Mouse (Mus musculus) thymus, postnatal 0 days (tissue): ENCODE results near the gene Oser1. TPM values are rescaled to one million over a fixed set of nuclear protein-coding genes. Genes with fewer than 3 reads are reported as not detected.

ENCODE experiments used
- DNase-seq: peaks from one replicate; pipeline ENCODE4 v3.0.0-alpha.2; 2015; ENCODE audit warnings: low spot score
- polyA plus RNA-seq: library from polyadenylated mRNA; unstranded; fragments of >200 nt; fragmentation: Nextera tagmentation; extraction: Ambion mirVana; gene quantifications from 2 replicates; pipeline ENCODE4 v1.2.1, GENCODE M21; 2015

The Oser1 gene
- polyA plus RNA-seq, 1 experiment from 2014 or later = 86.6 TPM

DNA sequence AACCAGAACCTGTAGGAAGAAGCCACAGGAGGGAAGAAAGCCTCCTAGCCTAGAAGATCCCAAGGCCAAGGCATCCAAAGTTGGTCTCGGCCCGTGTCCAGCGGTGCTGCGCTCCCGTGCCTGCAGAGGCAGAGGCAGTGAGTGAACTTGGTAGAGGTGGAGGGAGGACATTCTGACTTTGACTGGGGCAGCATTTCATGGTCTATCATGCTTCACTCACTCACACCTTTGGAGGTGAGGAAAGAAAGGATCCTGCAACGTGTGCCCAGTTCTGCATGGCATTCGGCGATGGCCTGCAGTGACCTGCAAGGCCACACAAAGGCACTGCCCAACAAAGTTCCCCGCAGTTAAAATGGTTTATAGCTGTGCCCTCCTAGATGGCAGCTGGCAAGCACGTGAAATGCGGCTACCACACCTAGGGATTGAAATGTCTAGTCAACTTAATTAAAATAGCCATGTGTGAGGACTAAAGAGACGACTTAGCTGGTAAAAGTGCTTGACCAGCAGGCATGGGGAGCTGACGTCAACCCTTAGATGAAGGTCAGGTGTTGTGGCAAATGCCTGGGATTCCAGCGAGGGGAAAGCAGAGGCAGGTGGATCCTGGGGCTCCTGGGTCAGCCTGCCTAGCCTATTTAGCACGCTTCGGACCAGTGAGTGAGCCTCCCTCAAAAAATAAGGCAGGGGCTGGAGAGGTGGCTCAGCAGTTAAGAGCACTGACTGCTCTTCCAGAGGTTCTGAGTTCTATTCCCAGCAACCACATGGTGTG lies 63.5 kb downstream of the Oser1 start:
- no peak for DNase-seq

- DNase-seq = no peak
These were observed 65.2 kb downstream of the Oser1 start for GRCm38 (mm10) chr2:163359253-163359652.

DNA sequence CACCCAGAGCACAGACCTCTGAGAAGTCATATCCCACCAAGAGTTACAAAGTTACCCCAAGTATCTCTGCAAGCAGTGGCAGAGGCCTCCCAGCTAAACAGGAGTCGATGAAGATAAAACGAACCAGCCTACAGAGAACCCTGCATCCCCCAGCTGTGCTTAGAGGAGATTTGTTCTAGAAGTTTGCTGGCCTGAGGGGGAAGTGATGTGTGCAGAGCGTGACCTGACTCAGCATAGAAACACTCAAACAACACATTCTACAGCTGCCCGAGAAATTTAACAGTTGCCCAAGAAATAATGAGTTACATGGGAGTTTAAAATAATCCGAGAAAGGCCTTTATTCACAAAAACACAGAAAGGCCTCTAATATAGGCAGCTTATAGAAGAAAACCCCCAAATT lies 65.8 kb downstream of the Oser1 start:
- no peak for DNase-seq

GRCm38 (mm10) chr2:163356113-163356840 lies 68.2 kb downstream of the Oser1 start:
- no peak for DNase-seq

Other genes with a start within 250 kb of the Oser1 start
- 2.7 and 3.5 TPM in 2 replicates for gene Tox2, start 221.6 kb downstream of the Oser1 start, polyA plus RNA-seq
- 0.19 and 0.22 TPM in 2 replicates for gene Jph2, start 26.7 kb downstream of the Oser1 start, polyA plus RNA-seq
- gene Gdap1l1, start 13.8 kb upstream of the Oser1 start, polyA plus RNA-seq = 0.41 and 0.44 TPM in 2 replicates
- 5.5 and 5.7 TPM in 2 replicates for gene Fitm2, start 47.9 kb upstream of the Oser1 start, polyA plus RNA-seq
- 0.19 and 0.21 TPM in 2 replicates for gene R3hdml, start 67.6 kb upstream of the Oser1 start, polyA plus RNA-seq
- 1.2 and 1.3 TPM in 2 replicates for gene Hnf4a, start 82.1 kb upstream of the Oser1 start, polyA plus RNA-seq
- 33.0 and 34.4 TPM in 2 replicates for gene Ttpal, start 177.6 kb upstream of the Oser1 start, polyA plus RNA-seq
- 74.1 and 74.4 TPM in 2 replicates for gene Serinc3, start 220.4 kb upstream of the Oser1 start, polyA plus RNA-seq
- gene Pkig, start 233.7 kb upstream of the Oser1 start, polyA plus RNA-seq = 63.5 and 66.1 TPM in 2 replicates